19 mouse cellular contexts compared by ENCODE assay signal in the genomic region with DNA sequence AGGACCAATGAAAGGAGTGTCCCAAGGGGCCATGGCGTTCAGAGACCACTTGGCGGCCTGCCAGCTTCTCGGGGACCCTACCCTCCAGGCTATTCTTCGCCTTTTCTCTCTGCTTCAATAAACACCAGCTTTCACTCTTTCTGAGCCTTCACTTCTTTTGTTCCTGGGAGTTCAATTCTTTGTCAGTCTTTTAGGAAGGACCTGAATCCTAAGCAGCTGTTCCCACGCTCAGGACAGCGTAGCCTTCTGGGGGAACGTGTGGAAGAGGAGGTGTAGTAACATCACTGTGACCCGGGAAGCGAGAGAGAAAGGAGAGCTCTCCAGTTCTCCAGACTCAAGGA.
DNase-seq lines count a peak whose midpoint lies in the region; ATAC-seq lines count a peak whose summit lies in the region.
"Had no signal": no experiment of that assay in that cellular context is flagged by ENCODE, and none has a peak within 500 bp of the region (broad histone marks: within the 10 kb centered on the region; RNA-seq: fewer than 3 reads in every experiment).

No protein-coding gene starts in this region.

- 52% methylated on average over 9 of the region's 9 CpGs for WGBS in hindbrain, embryonic 10.5 days
- 25% methylated on average over 9 of the region's 9 CpGs for WGBS in hindbrain, embryonic 16.5 days
- WGBS in forebrain, embryonic 13.5 days: 9% methylated on average over 9 of the region's 9 CpGs
- 23% methylated on average over 9 of the region's 9 CpGs for WGBS in hindbrain, embryonic 15.5 days
- 36% methylated on average over 9 of the region's 9 CpGs for WGBS in neural tube, embryonic 14.5 days
- WGBS in intestine, embryonic 15.5 days: 81% methylated on average over 9 of the region's 9 CpGs

- no peaks in the 10 kb centered on the region for H3K27me3 ChIP-seq in hindbrain, embryonic 10.5 days (ENCODE audit: insufficient read depth, poor library complexity, severe bottlenecking)
- no peaks in the 10 kb centered on the region for H3K27me3 ChIP-seq in hindbrain, embryonic 16.5 days (replicated peaks; ENCODE audit: control insufficient read depth, insufficient read depth, low read length)
- no peaks in the 10 kb centered on the region for H3K27me3 ChIP-seq in forebrain, embryonic 13.5 days
- H3K27me3 ChIP-seq in hindbrain, embryonic 15.5 days: no peaks in the 10 kb centered on the region
- no peaks in the 10 kb centered on the region for H3K27me3 ChIP-seq in neural tube, embryonic 14.5 days (ENCODE audit: control insufficient read depth, insufficient read depth, low read length)
- H3K27me3 ChIP-seq in intestine, embryonic 15.5 days (replicated peaks): no peaks in the 10 kb centered on the region
- H3K27me3 ChIP-seq: heart, embryonic 13.5 days; liver, embryonic 12.5 days; lung, embryonic 15.5 days had no signal

- H3K4me1 ChIP-seq in hindbrain, embryonic 10.5 days (replicated peaks): peaks cover 25% of the 10 kb centered on the region
- H3K4me1 ChIP-seq in hindbrain, embryonic 16.5 days (ENCODE audit: control insufficient read depth, insufficient read depth, low read depth, low read length): peaks cover 10% of the 10 kb centered on the region
- H3K4me1 ChIP-seq in forebrain, embryonic 13.5 days: peaks cover 35% of the 10 kb centered on the region
- H3K4me1 ChIP-seq in hindbrain, embryonic 15.5 days (replicated peaks): peaks cover 14% of the 10 kb centered on the region
- peaks cover 4% of the 10 kb centered on the region; the same call in 1 of the 2 replicates for H3K4me1 ChIP-seq in neural tube, embryonic 14.5 days (ENCODE audit: control insufficient read depth, insufficient read depth, low read length)
- H3K4me1 ChIP-seq in intestine, embryonic 15.5 days (replicated peaks): 0 out of 2 replicates have a peak, but pooled peaks cover 3% of the 10 kb centered on the region
- H3K4me1 ChIP-seq: heart, embryonic 13.5 days; limb, embryonic 10.5 days; liver, embryonic 12.5 days; lung, embryonic 15.5 days had no signal

- H3K9me3 ChIP-seq in hindbrain, embryonic 10.5 days: 0 out of 2 replicates have a peak, but pooled peaks cover under 1% of the 10 kb centered on the region
- H3K9me3 ChIP-seq in hindbrain, embryonic 16.5 days (ENCODE audit: control insufficient read depth, low read length): no peaks in the 10 kb centered on the region
- peaks cover 3% of the 10 kb centered on the region; the same call in 1 of the 2 replicates for H3K9me3 ChIP-seq in forebrain, embryonic 13.5 days (replicated peaks)
- no peaks in the 10 kb centered on the region for H3K9me3 ChIP-seq in hindbrain, embryonic 15.5 days
- H3K9me3 ChIP-seq in neural tube, embryonic 14.5 days (ENCODE audit: control insufficient read depth, low read length): no peaks in the 10 kb centered on the region
- H3K9me3 ChIP-seq in intestine, embryonic 15.5 days: no peaks in the 10 kb centered on the region
- H3K9me3 ChIP-seq: limb, embryonic 10.5 days; liver, embryonic 12.5 days; lung, embryonic 15.5 days had no signal

- H3K36me3 ChIP-seq in hindbrain, embryonic 10.5 days: no peaks in the 10 kb centered on the region
- no peaks in the 10 kb centered on the region for H3K36me3 ChIP-seq in hindbrain, embryonic 16.5 days (ENCODE audit: control insufficient read depth, insufficient read depth, low read length)
- no peaks in the 10 kb centered on the region for H3K36me3 ChIP-seq in forebrain, embryonic 13.5 days (ENCODE audit: poor library complexity, severe bottlenecking)
- H3K36me3 ChIP-seq in hindbrain, embryonic 15.5 days: no peaks in the 10 kb centered on the region
- H3K36me3 ChIP-seq in neural tube, embryonic 14.5 days (ENCODE audit: control insufficient read depth, insufficient read depth, low read length): no peaks in the 10 kb centered on the region
- no peaks in the 10 kb centered on the region for H3K36me3 ChIP-seq in intestine, embryonic 15.5 days
- H3K36me3 ChIP-seq: heart, embryonic 13.5 days; limb, embryonic 10.5 days; liver, embryonic 12.5 days; lung, embryonic 15.5 days had no signal

- no peak overlapping the region for H3K4me2 ChIP-seq in hindbrain, embryonic 16.5 days (ENCODE audit: low read length)
- no peak overlapping the region for H3K4me2 ChIP-seq in forebrain, embryonic 13.5 days
- no peak overlapping the region for H3K4me2 ChIP-seq in hindbrain, embryonic 15.5 days
- no peak overlapping the region for H3K4me2 ChIP-seq in neural tube, embryonic 14.5 days (ENCODE audit: low read depth, low read length)
- H3K4me2 ChIP-seq in intestine, embryonic 15.5 days (replicated peaks): no peak overlapping the region
- H3K4me2 ChIP-seq: heart, embryonic 13.5 days; liver, embryonic 12.5 days; lung, embryonic 15.5 days had no signal

- peak overlapping the region; percentile 78 for H3K27ac ChIP-seq in hindbrain, embryonic 10.5 days
- no peak overlapping the region for H3K27ac ChIP-seq in hindbrain, embryonic 16.5 days (ENCODE audit: low read depth, low read length)
- peak overlapping the region; percentile 79 for H3K27ac ChIP-seq in forebrain, embryonic 13.5 days
- H3K27ac ChIP-seq in hindbrain, embryonic 15.5 days (replicated peaks): peak overlapping the region; percentile 1; the same call in 1 of the 2 replicates
- no peak overlapping the region for H3K27ac ChIP-seq in neural tube, embryonic 14.5 days (ENCODE audit: low read depth, low read length)
- H3K27ac ChIP-seq in intestine, embryonic 15.5 days: no peak overlapping the region
- H3K27ac ChIP-seq: heart, embryonic 13.5 days; limb, embryonic 10.5 days; liver, embryonic 12.5 days; lung, embryonic 15.5 days; stomach, postnatal 0 days had no signal

- peak; percentile 29 for DNase-seq in hindbrain, embryonic 10.5 days (ENCODE audit: low spot score)
- no peak for DNase-seq in c-Kit-positive CD71-positive TER-119-positive erythroid progenitor cells, embryonic 14.5 days (ENCODE audit: low spot score)
- DNase-seq in ovary, adult 18-20 months (ENCODE audit: low spot score): no peak
- DNase-seq: B cell, adult 2 months; cerebellum, adult 11 months; kidney, adult 2 months; kidney, postnatal 4 days; layer of hippocampus, postnatal 36 days; right cerebral cortex, adult 18-20 months had no signal

- H3K9ac ChIP-seq in hindbrain, embryonic 16.5 days (ENCODE audit: low read depth, low read length): no peak overlapping the region
- H3K9ac ChIP-seq in forebrain, embryonic 13.5 days: no peak overlapping the region
- no peak overlapping the region for H3K9ac ChIP-seq in hindbrain, embryonic 15.5 days
- H3K9ac ChIP-seq in neural tube, embryonic 14.5 days (replicated peaks; ENCODE audit: low read depth, low read length): no peak overlapping the region
- H3K9ac ChIP-seq in intestine, embryonic 15.5 days: no peak overlapping the region
- H3K9ac ChIP-seq: heart, embryonic 13.5 days; liver, embryonic 12.5 days; lung, embryonic 15.5 days had no signal

- H3K4me3 ChIP-seq in hindbrain, embryonic 10.5 days: no peak overlapping the region
- no peak overlapping the region for H3K4me3 ChIP-seq in hindbrain, embryonic 16.5 days (ENCODE audit: low read length)
- no peak overlapping the region for H3K4me3 ChIP-seq in forebrain, embryonic 13.5 days
- H3K4me3 ChIP-seq in hindbrain, embryonic 15.5 days: no peak overlapping the region
- no peak overlapping the region for H3K4me3 ChIP-seq in neural tube, embryonic 14.5 days (ENCODE audit: low read depth, low read length)
- H3K4me3 ChIP-seq in intestine, embryonic 15.5 days (replicated peaks): no peak overlapping the region
- H3K4me3 ChIP-seq: heart, embryonic 13.5 days; limb, embryonic 10.5 days; liver, embryonic 12.5 days; lung, embryonic 15.5 days had no signal

- no peak for ATAC-seq in hindbrain, embryonic 16.5 days
- peak; percentile 70; the same call in 1 of the 2 replicates for ATAC-seq in forebrain, embryonic 13.5 days
- ATAC-seq in hindbrain, embryonic 15.5 days (ENCODE audit: low FRiP score, low read depth): 0 out of 2 replicates have a peak, but pooled peaks have one; percentile 20
- peak; percentile 15; the same call in 1 of the 2 replicates for ATAC-seq in neural tube, embryonic 14.5 days (ENCODE audit: low read depth)
- no peak for ATAC-seq in intestine, embryonic 15.5 days
- ATAC-seq: liver, embryonic 12.5 days had no signal

Comparison
In these comparisons a context has a peak if more than half of its experiments do, and no peak if none do; other contexts are left out.
1. H3K27ac ChIP-seq: peak in hindbrain, embryonic 10.5 days (single experiment), forebrain, embryonic 13.5 days (single experiment) and hindbrain, embryonic 15.5 days (single experiment); none in hindbrain, embryonic 16.5 days (single experiment), neural tube, embryonic 14.5 days (single experiment) and intestine, embryonic 15.5 days (single experiment).
2. ATAC-seq: peak in forebrain, embryonic 13.5 days (single experiment), hindbrain, embryonic 15.5 days (single experiment) and neural tube, embryonic 14.5 days (single experiment); none in hindbrain, embryonic 16.5 days (single experiment) and intestine, embryonic 15.5 days (single experiment).